Mouse (Mus musculus) cerebellum, adult 8-10 months (tissue): Measurements from ENCODE around the gene Unkl.

Experiments used
- DNase-seq: peaks from one replicate; pipeline ENCODE4 v3.0.0; 2022

The Unkl gene

DNA sequence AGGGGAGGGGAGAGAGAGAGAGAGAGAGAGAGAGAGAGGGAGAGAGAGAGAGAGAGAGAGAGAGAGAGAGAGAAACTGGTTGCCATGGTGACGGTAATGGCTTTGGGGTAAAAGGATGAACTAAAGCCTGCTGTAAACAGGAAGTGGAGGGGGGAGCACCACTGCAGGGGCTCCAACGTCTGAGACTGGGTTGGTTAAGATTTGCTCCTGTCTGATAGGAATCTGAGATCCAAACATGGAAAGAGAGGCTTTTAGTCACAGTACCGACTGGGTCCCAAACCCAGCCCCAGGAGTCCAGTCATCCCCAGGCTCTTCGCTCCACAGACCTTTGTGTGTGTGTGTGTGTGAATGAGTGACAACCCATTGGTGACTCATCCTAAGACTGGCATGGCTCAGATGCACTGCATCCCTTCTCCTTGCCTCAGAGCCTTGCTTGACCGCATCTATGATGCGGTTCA lies 69.6 kb downstream of the Unkl start:
- no peak for DNase-seq

DNA sequence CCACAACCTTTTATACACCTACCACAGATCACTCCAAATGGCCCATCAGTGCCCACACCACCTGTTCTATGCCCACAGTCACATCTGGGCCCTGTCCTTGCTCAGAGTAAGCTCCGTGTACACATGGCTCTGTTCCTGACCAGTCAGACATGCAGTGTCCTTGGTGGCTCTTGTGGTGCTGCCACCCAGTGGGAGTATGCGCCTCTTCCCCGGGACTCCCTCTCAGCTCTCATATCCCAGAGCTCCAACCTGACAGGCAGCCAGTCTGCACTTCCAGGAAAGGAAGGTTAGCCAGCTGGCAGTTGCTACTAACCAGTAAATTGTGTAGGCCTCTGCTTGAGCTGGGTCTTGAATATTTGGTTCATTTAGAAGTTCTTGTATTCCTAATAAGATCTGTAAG lies 76.3 kb downstream of the Unkl start:
- DNase-seq: no peak

DNA sequence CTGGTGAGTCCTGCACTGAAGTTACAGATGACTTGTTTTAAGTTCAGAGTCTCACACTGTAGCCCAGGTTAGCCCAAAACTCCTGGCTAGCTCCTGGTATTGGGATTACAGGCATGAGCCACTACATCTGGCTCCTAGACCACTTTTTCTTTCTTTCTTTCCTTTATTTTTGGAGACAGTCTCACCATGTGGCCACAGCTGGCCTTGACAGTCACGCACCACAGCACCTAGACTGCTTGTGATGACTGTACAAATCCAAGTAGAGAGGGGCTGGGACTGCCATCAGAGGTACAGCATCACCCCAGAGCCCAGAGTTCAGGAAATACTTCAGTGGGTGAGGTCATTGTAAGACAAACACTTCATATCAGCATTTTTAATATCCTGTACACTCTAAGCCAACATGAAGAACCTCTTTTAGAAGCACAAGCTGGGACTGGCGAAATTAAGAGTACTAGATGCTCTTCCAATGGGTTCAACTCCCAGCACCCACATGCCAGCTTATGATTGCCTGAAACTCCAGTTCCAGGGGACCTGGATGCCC lies 82.7 kb downstream of the Unkl start:
- no peak for DNase-seq

DNA sequence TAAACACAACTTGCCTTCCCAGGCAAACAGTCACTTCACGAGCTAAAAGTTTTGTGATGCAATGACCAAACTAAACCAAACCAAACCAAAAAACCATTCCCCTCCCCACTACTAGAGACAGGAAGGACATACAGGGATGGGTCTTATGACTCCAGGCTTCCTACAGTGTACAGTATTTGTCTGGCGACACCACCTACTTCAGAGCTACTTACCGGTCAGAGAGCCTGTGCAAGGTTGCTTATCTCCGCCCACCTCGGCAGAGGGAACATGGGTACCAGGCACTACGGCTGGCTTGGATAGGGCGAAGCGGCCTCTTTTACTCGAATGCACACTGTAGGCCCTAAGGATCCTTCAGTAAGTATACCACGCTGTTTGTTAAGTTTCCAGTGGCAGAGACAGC lies 84.1 kb downstream of the Unkl start:
- no peak for DNase-seq

DNA sequence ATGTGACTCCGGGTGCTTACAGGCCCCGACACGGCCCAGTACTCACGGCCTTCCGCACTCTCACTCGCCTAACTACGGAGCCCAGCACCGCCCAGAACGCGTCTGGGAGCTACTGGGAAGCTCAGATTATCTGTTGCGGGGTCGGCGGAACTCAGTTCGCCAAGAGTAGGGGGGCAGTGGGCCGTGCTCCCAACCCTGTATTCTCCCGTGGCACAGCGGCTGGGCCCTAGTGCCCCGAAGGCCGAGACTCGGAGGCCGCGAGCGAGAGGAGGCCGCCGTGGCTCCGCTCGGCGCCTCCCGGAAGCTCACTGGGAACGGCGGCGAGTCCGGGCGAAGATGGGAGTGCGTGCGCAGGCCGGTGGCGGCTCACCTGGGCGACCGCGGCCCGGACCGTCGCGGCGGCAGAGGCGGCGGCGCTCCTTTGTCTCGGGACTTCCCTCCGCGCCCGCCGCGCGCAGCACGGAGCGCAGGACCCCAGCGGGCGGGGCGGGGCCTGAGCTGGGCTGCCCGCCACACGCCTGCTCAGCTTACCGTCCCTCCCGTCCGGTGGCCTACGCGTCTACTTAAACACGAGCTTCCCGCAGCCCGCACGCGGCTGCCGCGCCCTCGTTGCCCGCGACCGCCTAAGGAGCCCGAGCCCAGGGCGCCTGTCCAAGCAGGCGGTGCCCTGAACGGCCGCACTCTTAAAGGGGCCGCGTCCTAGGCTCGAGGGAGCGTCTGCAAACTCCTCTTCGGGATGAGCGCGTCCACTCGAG lies 84.9 kb downstream of the Unkl start:
- DNase-seq: peak; percentile 95

DNA sequence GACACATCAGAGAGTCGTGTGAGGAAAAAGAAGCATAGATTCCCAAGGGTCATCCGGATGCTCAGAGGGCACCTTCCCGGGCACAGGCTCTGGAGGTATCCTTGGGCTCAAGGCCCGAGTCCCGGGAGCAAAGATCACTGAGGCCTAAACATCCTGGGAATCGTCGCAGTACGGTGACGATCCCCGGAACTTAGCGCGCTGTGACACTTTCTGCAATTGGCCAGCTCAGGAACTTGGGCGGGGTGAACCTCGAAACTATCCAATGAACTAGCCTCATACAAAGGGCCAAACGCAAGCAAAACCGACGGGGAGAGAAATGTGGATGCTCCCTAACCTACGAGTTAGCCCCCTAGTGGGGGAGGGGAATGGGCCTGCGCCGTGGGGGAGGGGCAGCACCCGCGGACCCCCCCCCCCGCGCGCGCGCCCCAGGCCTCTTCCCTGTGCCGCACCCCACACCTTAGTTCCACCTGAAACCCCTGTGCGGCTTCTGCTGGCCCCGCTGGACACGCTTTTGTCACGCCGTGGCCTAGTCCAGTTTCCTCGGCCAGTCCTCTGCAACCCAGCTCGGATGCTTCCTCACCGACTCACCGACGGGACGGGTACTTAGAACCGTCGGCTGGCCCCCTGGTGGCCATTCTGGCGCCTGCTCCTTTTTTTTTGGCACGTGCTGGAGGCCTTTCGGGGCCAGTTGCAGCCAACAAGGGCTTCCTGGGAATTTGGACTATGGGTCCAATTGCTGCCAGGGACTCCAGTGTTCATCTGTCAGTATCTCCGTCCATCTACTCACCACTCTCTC lies 85.7 kb downstream of the Unkl start:
- DNase-seq: peak; percentile 98

DNA sequence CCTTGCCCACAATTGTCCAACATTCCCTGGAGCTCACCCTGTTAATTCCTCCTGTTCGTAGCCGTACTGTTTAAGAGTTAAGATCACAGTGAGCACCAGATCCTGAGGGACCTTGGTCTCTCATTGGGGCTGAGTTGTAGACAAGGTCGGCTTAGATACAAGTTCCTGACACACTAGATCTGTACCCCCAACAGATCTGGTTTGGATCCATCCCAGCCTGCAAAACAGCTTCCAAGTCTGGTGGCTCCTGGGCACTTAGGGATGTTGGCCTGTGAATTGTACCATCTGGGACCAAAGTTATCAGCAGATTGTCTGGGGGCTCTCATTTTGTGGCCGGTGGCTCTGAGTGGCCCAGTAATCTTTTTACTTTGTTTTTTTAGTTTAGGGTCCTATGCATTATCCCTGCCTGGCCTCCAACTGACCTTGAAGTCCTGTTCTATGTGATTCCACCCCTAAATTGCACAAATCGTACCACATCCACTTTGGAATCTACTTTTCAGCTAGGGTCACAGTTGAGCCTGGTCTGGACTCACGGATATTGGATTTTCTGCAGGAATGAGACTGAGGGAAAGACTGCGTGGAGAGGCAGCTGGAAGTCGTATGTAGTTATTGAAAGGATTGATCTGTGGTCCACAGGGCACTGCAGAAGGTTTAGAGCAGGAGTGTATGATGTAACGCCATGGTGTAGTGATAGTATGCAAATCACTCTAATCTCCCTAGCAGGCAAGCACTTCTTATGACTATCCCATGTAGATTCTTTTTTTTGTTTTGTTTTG lies 86.6 kb downstream of the Unkl start, which contains the start of gene Ube2i:
Gene Ube2i (minus strand): TSS at position 52 of the 776 bp plus-strand sequence.
- no peak for DNase-seq

DNA sequence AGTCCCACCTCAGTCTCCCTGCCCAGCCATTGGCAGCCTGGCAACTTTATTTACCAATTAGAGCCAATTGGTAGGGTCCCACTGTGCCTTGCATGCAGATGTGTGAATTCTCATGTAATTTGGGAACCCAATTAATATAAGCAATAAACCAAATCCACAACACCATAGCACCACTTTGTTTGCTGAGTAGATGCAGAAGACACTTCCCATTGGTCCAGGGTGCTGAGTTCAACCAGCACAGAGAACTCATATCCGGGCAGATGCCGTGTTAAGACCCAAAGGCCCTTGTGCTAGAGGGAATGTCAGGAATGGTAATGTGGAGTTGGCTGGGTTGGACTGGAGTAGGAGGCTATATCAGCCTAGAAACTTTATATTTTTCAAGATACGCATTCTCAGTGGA lies 87.6 kb downstream of the Unkl start:
- no peak for DNase-seq

DNA sequence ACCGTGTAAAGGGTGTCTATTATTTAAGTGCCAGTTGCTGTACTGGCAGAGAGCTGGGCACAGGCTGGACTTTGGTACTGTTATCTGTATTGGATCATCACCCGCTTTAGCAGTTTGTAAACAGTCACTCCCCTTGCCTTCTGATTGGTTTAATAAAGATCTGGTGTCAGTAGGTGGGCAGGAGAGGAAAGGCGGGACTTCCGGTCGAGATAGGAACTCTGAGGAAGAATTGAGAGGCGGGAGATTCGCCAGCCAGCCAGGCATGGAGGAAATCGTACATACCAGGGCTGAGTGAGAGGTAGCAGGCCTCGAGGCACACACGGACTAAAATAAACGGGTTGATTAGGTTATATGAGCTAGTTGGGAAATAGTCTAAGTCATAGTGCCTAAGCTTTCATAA lies 93.9 kb downstream of the Unkl start:
- DNase-seq: no peak
